15 mouse cellular contexts compared by ENCODE assay signal in genomic region chr8:103339042-103339441, GRCm38 (mm10).
"Had no signal": no experiment of that assay in that cellular context is flagged by ENCODE, and none has a peak within 500 bp of the region (broad histone marks: within the 10 kb centered on the region; RNA-seq: fewer than 3 reads in every experiment).

No protein-coding gene starts in this region.

- H3K27ac ChIP-seq: kidney, postnatal 0 days; limb, embryonic 13.5 days; liver, embryonic 14.5 days; midbrain, embryonic 10.5 days; neural tube, embryonic 15.5 days had no signal

- H3K4me3 ChIP-seq: limb, embryonic 13.5 days; midbrain, embryonic 10.5 days; myocyte; neural tube, embryonic 15.5 days had no signal

- H3K9me3 ChIP-seq: limb, embryonic 13.5 days; midbrain, embryonic 10.5 days; neural tube, embryonic 15.5 days had no signal

- H3K4me1 ChIP-seq: limb, embryonic 13.5 days; midbrain, embryonic 10.5 days; neural tube, embryonic 15.5 days had no signal

- H3K4me2 ChIP-seq: limb, embryonic 13.5 days; neural tube, embryonic 15.5 days had no signal

- H3K36me3 ChIP-seq: limb, embryonic 13.5 days; midbrain, embryonic 10.5 days; neural tube, embryonic 15.5 days had no signal

- H3K9ac ChIP-seq: limb, embryonic 13.5 days; liver, embryonic 14.5 days; neural tube, embryonic 15.5 days had no signal

- DNase-seq: kidney, adult 11 months; kidney, adult 9 months; kidney, postnatal 36 days; lung, adult 18-20 months; lung, postnatal 36 days; midbrain, embryonic 14.5 days; right cerebral cortex, adult 18-20 months; right cerebral cortex, postnatal 25 days; thymus, postnatal 4 days had no signal

- H3K27me3 ChIP-seq: limb, embryonic 13.5 days; neural tube, embryonic 15.5 days had no signal
